Mouse (Mus musculus) urinary bladder, adult 2 months (tissue): ENCODE results near the gene Olfr1160. TPM values are rescaled to one million over a fixed set of nuclear protein-coding genes. Genes with fewer than 3 reads are reported as not detected.
"Not testable (repeated sequence)": the region's sequence is repeated elsewhere in the genome, so short reads cannot be mapped to it uniquely, and the experiment has no call there.

Source experiments
- DNase-seq: peaks from one replicate; pipeline ENCODE4 v3.0.0; 2022; ENCODE audit warnings: low spot score
- polyA plus RNA-seq: library from polyadenylated mRNA; depleted of rRNA; stranded (reverse); fragments of >200 nt; gene quantifications from 2 replicates; pipeline ENCODE4 v1.2.3, GENCODE M21; 2012; rRNA removed

Olfr1160 gene
- polyA plus RNA-seq: not detected in 2 replicates

- DNase-seq: no peak
Observed at GRCm38 (mm10) chr2:88007515-88008318, at the start of gene Olfr1160. Olfr1160 (minus strand) TSS chr2:88008268.

DNA sequence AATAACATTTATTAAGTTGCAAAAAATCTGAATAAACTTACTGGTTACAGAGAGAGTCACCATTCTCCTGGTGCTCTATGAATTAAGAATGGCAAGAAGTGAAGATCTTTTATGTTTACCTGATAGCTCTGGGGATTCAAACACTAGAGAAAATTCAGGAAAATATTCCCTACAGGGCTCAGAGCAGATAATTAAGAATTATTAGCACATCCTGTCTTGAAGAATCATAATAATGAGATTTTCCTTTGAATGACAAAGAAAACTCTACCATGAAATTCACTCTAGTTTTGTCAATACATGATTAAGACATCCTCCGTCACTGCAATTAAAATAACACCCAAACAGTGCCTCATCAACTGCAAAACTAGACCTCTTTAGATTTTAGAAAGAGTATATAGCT is 43.0 kb upstream of the Olfr1160 start, which contains the start of gene Olfr1162:
Olfr1162 (minus strand) TSS at position 101 of the 400 bp plus-strand sequence.
- DNase-seq: no peak

- DNase-seq: no peak
Observed at GRCm38 (mm10) chr2:88037599-88037998, 29.5 kb upstream of the Olfr1160 start, which contains the start of gene Olfr73. Olfr73 (minus strand) TSS chr2:88037699.

GRCm38 (mm10) chr2:88022474-88022873 is 14.4 kb upstream of the Olfr1160 start, which contains the start of gene Olfr1161:
Olfr1161 (plus strand) TSS chr2:88022774.
- not testable (repeated sequence) for DNase-seq

GRCm38 (mm10) chr2:87989813-87990212 is 18.3 kb downstream of the Olfr1160 start, which contains the start of gene Olfr1158:
Olfr1158 (plus strand) TSS chr2:87990113.
- no peak for DNase-seq

DNA sequence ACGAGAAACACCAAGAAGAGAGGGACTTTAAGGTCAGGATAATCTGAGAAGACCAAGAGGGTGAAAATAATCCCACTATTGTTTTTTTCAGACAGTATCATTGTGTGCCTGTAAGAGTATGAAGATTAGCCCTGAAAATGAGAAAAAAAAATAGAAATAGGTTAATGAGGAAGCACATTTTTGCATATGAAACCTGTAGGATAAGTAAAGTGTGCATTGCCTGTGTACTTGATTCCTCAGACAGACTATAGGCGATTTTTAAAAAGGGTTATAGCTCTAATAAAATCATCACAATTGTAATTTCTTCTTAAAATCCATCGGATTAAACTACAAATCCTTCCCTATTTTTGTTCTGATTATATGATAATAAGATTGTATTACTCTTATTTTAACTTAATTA is 33.5 kb downstream of the Olfr1160 start, which contains the start of gene Olfr74:
Olfr74 (minus strand) TSS at position 101 of the 400 bp plus-strand sequence.
- DNase-seq: no peak

GRCm38 (mm10) chr2:87968199-87968598 is 39.9 kb downstream of the Olfr1160 start, which contains the start of gene Olfr1157:
Olfr1157 (minus strand) TSS chr2:87968299.
- no peak for DNase-seq

GRCm38 (mm10) chr2:87953000-87953399 is 55.1 kb downstream of the Olfr1160 start, which contains the start of gene Olfr1156:
Olfr1156 (minus strand) TSS chr2:87953100.
- no peak for DNase-seq

Other genes with a start within 250 kb of the Olfr1160 start
- not detected in 2 replicates for gene Olfr152, start 228.8 kb downstream of the Olfr1160 start, polyA plus RNA-seq
- gene Olfr1143, start 207.7 kb downstream of the Olfr1160 start, polyA plus RNA-seq: not detected in 2 replicates
- not detected in 2 replicates for gene Olfr1145, start 198.4 kb downstream of the Olfr1160 start, polyA plus RNA-seq
- not detected in 2 replicates for gene Olfr1148, start 177.7 kb downstream of the Olfr1160 start, polyA plus RNA-seq
- gene Olfr1150-ps1, start 164.3 kb downstream of the Olfr1160 start, polyA plus RNA-seq: not detected in 2 replicates
- not detected in 2 replicates for gene Olfr1151, start 152.4 kb downstream of the Olfr1160 start, polyA plus RNA-seq
- not detected in 2 replicates for gene Olfr1152, start 141.8 kb downstream of the Olfr1160 start, polyA plus RNA-seq
- not detected in 2 replicates for gene Olfr1153, start 113.3 kb downstream of the Olfr1160 start, polyA plus RNA-seq
- gene Olfr1154, start 103.1 kb downstream of the Olfr1160 start, polyA plus RNA-seq: not detected in 2 replicates
- gene Olfr1155, start 63.1 kb downstream of the Olfr1160 start, polyA plus RNA-seq: not detected in 2 replicates
- gene Olfr1156, start 55.2 kb downstream of the Olfr1160 start, polyA plus RNA-seq: not detected in 2 replicates
- not detected in 2 replicates for gene Olfr1157, start 40.0 kb downstream of the Olfr1160 start, polyA plus RNA-seq
- gene Olfr74, start 33.6 kb downstream of the Olfr1160 start, polyA plus RNA-seq: not detected in 2 replicates
- not detected in 2 replicates for gene Olfr1158, start 18.2 kb downstream of the Olfr1160 start, polyA plus RNA-seq
- gene Olfr1161, start 14.5 kb upstream of the Olfr1160 start, polyA plus RNA-seq: not detected in 2 replicates
- not detected in 2 replicates for gene Olfr73, start 29.4 kb upstream of the Olfr1160 start, polyA plus RNA-seq
- not detected in 2 replicates for gene Olfr1162, start 42.9 kb upstream of the Olfr1160 start, polyA plus RNA-seq
- gene Olfr1163, start 63.6 kb upstream of the Olfr1160 start, polyA plus RNA-seq: not detected in 2 replicates
- gene Olfr1164, start 85.7 kb upstream of the Olfr1160 start, polyA plus RNA-seq: not detected in 2 replicates
- gene Olfr1166, start 120.0 kb upstream of the Olfr1160 start, polyA plus RNA-seq: not detected in 2 replicates
- gene Olfr1167, start 146.9 kb upstream of the Olfr1160 start, polyA plus RNA-seq: not detected in 2 replicates
- not detected in 2 replicates for gene Olfr1168, start 173.6 kb upstream of the Olfr1160 start, polyA plus RNA-seq
- gene Olfr1170, start 220.1 kb upstream of the Olfr1160 start, polyA plus RNA-seq: not detected in 2 replicates